8 mouse cellular contexts compared by ENCODE assay signal in genomic region chr17:56257181-56257894, GRCm38 (mm10). TPM values are rescaled to one million over a fixed set of nuclear protein-coding genes. Genes with fewer than 3 reads are reported as not detected.
DNase-seq lines count a peak whose midpoint lies in the region; ATAC-seq and TF ChIP-seq lines count a peak whose summit lies in the region.

No protein-coding gene starts in this region.

- peak overlapping the region; percentile 90 for H3K4me2 ChIP-seq in lung, embryonic 16.5 days (ENCODE audit: low read depth, low read length)
- peak overlapping the region; percentile 95 for H3K4me2 ChIP-seq in heart, embryonic 16.5 days (ENCODE audit: low read depth, low read length)
- H3K4me2 ChIP-seq in limb, embryonic 11.5 days (ENCODE audit: low read depth, severe bottlenecking) = peak overlapping the region; percentile 90

- no peaks in the 10 kb centered on the region for H3K27me3 ChIP-seq in lung, embryonic 16.5 days (ENCODE audit: control insufficient read depth, insufficient read depth, low read depth, low read length)
- no peaks in the 10 kb centered on the region for H3K27me3 ChIP-seq in heart, embryonic 16.5 days (ENCODE audit: control insufficient read depth, insufficient read depth, low read length)
- H3K27me3 ChIP-seq in limb, embryonic 11.5 days (ENCODE audit: control insufficient read depth, insufficient read depth, low read length) = no peaks in the 10 kb centered on the region
- no peaks in the 10 kb centered on the region for H3K27me3 ChIP-seq in small intestine, adult 2 months (ENCODE audit: control insufficient read depth, insufficient read depth, low read length)

- no peak for DNase-seq in lung, postnatal 36 days
- peak; percentile 78 for DNase-seq in cerebellum, adult 9-11 months
- DNase-seq in limb, embryonic 11.5 days (ENCODE audit: low spot score) = no peak
- DNase-seq in testis, postnatal 10 days (ENCODE audit: low spot score) = no peak
- DNase-seq in ovary, postnatal 36 days (ENCODE audit: low spot score) = no peak

- H3K9ac ChIP-seq in lung, embryonic 16.5 days (ENCODE audit: low read length) = peak overlapping the region; percentile 75
- H3K9ac ChIP-seq in heart, embryonic 16.5 days (ENCODE audit: low read length) = peak overlapping the region; percentile 85
- H3K9ac ChIP-seq in limb, embryonic 11.5 days (ENCODE audit: low read length) = peak overlapping the region; percentile 43; the same call in 1 of the 2 replicates

- peaks cover 28% of the 10 kb centered on the region for H3K4me1 ChIP-seq in lung, embryonic 16.5 days (replicated peaks; ENCODE audit: control insufficient read depth, insufficient read depth, low read length)
- H3K4me1 ChIP-seq in heart, embryonic 16.5 days (ENCODE audit: control insufficient read depth, insufficient read depth, low read length) = peaks cover 52% of the 10 kb centered on the region
- H3K4me1 ChIP-seq in limb, embryonic 11.5 days (ENCODE audit: control insufficient read depth, insufficient read depth, low read length) = 0 out of 2 replicates have a peak, but pooled peaks cover 3% of the 10 kb centered on the region
- peaks cover 17% of the 10 kb centered on the region for H3K4me1 ChIP-seq in small intestine, adult 2 months (ENCODE audit: control insufficient read depth, insufficient read depth, insufficient read length, low read length)

- no peak overlapping the region; the same call in 1 of the 2 replicates for H3K27ac ChIP-seq in lung, embryonic 16.5 days (ENCODE audit: low read length)
- peak overlapping the region; percentile 92 for H3K27ac ChIP-seq in heart, embryonic 16.5 days (ENCODE audit: low read length)
- no peak overlapping the region for H3K27ac ChIP-seq in limb, embryonic 11.5 days (replicated peaks; ENCODE audit: low read depth, low read length)
- peak overlapping the region; percentile 14 for H3K27ac ChIP-seq in small intestine, adult 2 months (ENCODE audit: insufficient read depth, low read depth, low read length)

- no peak for TF ChIP-seq POLR2A in small intestine, adult 2 months (IDR thresholded peaks at IDR 0.05; ENCODE audit: low read depth, low read length)

- H3K9me3 ChIP-seq in lung, embryonic 16.5 days (ENCODE audit: control insufficient read depth, low read length) = no peaks in the 10 kb centered on the region
- no peaks in the 10 kb centered on the region for H3K9me3 ChIP-seq in heart, embryonic 16.5 days (replicated peaks; ENCODE audit: control insufficient read depth, low read length)
- H3K9me3 ChIP-seq in limb, embryonic 11.5 days (ENCODE audit: control insufficient read depth, low read length) = no peaks in the 10 kb centered on the region

- TF ChIP-seq CTCF in small intestine, adult 2 months (IDR thresholded peaks at IDR 0.05; ENCODE audit: extremely low read depth, insufficient read length, insufficient replicate concordance, low read depth, low read length) = no peak

- H3K36me3 ChIP-seq in lung, embryonic 16.5 days (ENCODE audit: control insufficient read depth, insufficient read depth, low read length) = peaks cover 20% of the 10 kb centered on the region
- peaks cover 22% of the 10 kb centered on the region for H3K36me3 ChIP-seq in heart, embryonic 16.5 days (ENCODE audit: control insufficient read depth, insufficient read depth)
- peaks cover 12% of the 10 kb centered on the region for H3K36me3 ChIP-seq in limb, embryonic 11.5 days (ENCODE audit: control insufficient read depth, insufficient read depth, low read length)
- peaks cover 32% of the 10 kb centered on the region for H3K36me3 ChIP-seq in small intestine, adult 2 months (ENCODE audit: control insufficient read depth, insufficient read depth, low read length)

- no peak for ATAC-seq in lung, embryonic 16.5 days (ENCODE audit: low read depth)
- ATAC-seq in heart, embryonic 16.5 days (replicated peaks; ENCODE audit: extremely low read depth, insufficient read depth, low FRiP score) = no peak
- ATAC-seq in limb, embryonic 11.5 days (ENCODE audit: insufficient number of reproducible peaks, low FRiP score, low TSS enrichment, low read depth) = no peak

- 6% methylated on average over 55 of the region's 58 CpGs for WGBS in lung, embryonic 16.5 days
- WGBS in heart, embryonic 16.5 days = 5% methylated on average over 57 of the region's 58 CpGs
- 10% methylated on average over 53 of the region's 58 CpGs for WGBS in limb, embryonic 11.5 days
- WGBS in small intestine, adult 2 months = 4% methylated on average over 58 of the region's 58 CpGs

- H3K4me3 ChIP-seq in lung, embryonic 16.5 days (ENCODE audit: low read length) = peak overlapping the region; percentile 75
- peak overlapping the region; percentile 76 for H3K4me3 ChIP-seq in heart, embryonic 16.5 days (ENCODE audit: low read length)
- peak overlapping the region; percentile 65 for H3K4me3 ChIP-seq in limb, embryonic 11.5 days (ENCODE audit: low read depth, low read length)
- H3K4me3 ChIP-seq in small intestine, adult 2 months (ENCODE audit: low read depth, low read length) = peak overlapping the region; percentile 66

RNA-seq across cellular contexts. Expression of gene Fem1a, which starts 0.7 kb away (rescaled TPM):
- 11.0 and 12.1 TPM in 2 replicates for polyA plus RNA-seq in lung, embryonic 16.5 days (2015; fragmentation: Nextera tagmentation; extraction: Ambion mirVana)
- 25.6 and 26.9 TPM in 2 replicates for polyA plus RNA-seq in heart, embryonic 16.5 days (2015; fragmentation: Nextera tagmentation; extraction: Ambion mirVana)
- 12.5 and 12.8 TPM in 2 replicates for polyA plus RNA-seq in limb, embryonic 11.5 days (2014; fragmentation: Nextera tagmentation; extraction: Ambion mirVana)
- 21.3 and 22.9 TPM in 2 replicates for polyA plus RNA-seq in small intestine, adult 2 months (2012; rRNA removed)

RNA-seq across cellular contexts. Expression of gene Ticam1, which starts 19.2 kb away (rescaled TPM):
- 5.5 and 5.7 TPM in 2 replicates for polyA plus RNA-seq in lung, embryonic 16.5 days (2015; fragmentation: Nextera tagmentation; extraction: Ambion mirVana)
- 7.6 and 8.6 TPM in 2 replicates for polyA plus RNA-seq in heart, embryonic 16.5 days (2015; fragmentation: Nextera tagmentation; extraction: Ambion mirVana)
- polyA plus RNA-seq in limb, embryonic 11.5 days (2014; fragmentation: Nextera tagmentation; extraction: Ambion mirVana) = 3.2 and 3.8 TPM in 2 replicates
- 39.7 and 96.6 TPM in 2 replicates for polyA plus RNA-seq in small intestine, adult 2 months (2012; rRNA removed)

RNA-seq across cellular contexts. Expression of gene Plin3, which starts 35.3 kb away (rescaled TPM):
- 87.5 and 90.2 TPM in 2 replicates for polyA plus RNA-seq in lung, embryonic 16.5 days (2015; fragmentation: Nextera tagmentation; extraction: Ambion mirVana)
- polyA plus RNA-seq in heart, embryonic 16.5 days (2015; fragmentation: Nextera tagmentation; extraction: Ambion mirVana) = 79.3 and 89.4 TPM in 2 replicates
- 58.7 and 66.0 TPM in 2 replicates for polyA plus RNA-seq in limb, embryonic 11.5 days (2014; fragmentation: Nextera tagmentation; extraction: Ambion mirVana)
- 137 and 299 TPM in 2 replicates for polyA plus RNA-seq in small intestine, adult 2 months (2012; rRNA removed)

RNA-seq across cellular contexts. Expression of gene Dpp9, which starts 38.6 kb away (rescaled TPM):
- 38.7 and 41.4 TPM in 2 replicates for polyA plus RNA-seq in lung, embryonic 16.5 days (2015; fragmentation: Nextera tagmentation; extraction: Ambion mirVana)
- polyA plus RNA-seq in heart, embryonic 16.5 days (2015; fragmentation: Nextera tagmentation; extraction: Ambion mirVana) = 23.4 and 26.4 TPM in 2 replicates
- 34.3 and 37.0 TPM in 2 replicates for polyA plus RNA-seq in limb, embryonic 11.5 days (2014; fragmentation: Nextera tagmentation; extraction: Ambion mirVana)
- polyA plus RNA-seq in small intestine, adult 2 months (2012; rRNA removed) = 27.4 and 39.4 TPM in 2 replicates

RNA-seq across cellular contexts. Expression of gene Arrdc5, which starts 42.7 kb away (rescaled TPM):
- not detected in 2 replicates for polyA plus RNA-seq in lung, embryonic 16.5 days (2015; fragmentation: Nextera tagmentation; extraction: Ambion mirVana)
- 0.21 TPM in 1 of 2 replicates, not detected in the other for polyA plus RNA-seq in heart, embryonic 16.5 days (2015; fragmentation: Nextera tagmentation; extraction: Ambion mirVana)
- polyA plus RNA-seq in limb, embryonic 11.5 days (2014; fragmentation: Nextera tagmentation; extraction: Ambion mirVana) = not detected in 2 replicates
- not detected in 2 replicates for polyA plus RNA-seq in small intestine, adult 2 months (2012; rRNA removed)

Comparison
In these comparisons a context has a peak if more than half of its experiments do, and no peak if none do; other contexts are left out.
1. H3K27ac ChIP-seq: peak in heart, embryonic 16.5 days (single experiment) and small intestine, adult 2 months (single experiment); none in lung, embryonic 16.5 days (single experiment) and limb, embryonic 11.5 days (single experiment).
2. Peak in every context shown above with its lines, with median percentiles within 50 percentile points of each other: H3K4me2 ChIP-seq, H3K4me3 ChIP-seq and H3K9ac ChIP-seq.